Mouse (Mus musculus) retina, embryonic 14.5 days (tissue): ENCODE results near the gene Gltp.
A peak's percentile ranks its signal among the peaks of the same experiment; 100 is the strongest.

Experiments used
- DNase-seq: peaks from one replicate; pipeline ENCODE4 v3.0.0-alpha.2; 2015; ENCODE audit warnings: low spot score

Gene Gltp

DNA sequence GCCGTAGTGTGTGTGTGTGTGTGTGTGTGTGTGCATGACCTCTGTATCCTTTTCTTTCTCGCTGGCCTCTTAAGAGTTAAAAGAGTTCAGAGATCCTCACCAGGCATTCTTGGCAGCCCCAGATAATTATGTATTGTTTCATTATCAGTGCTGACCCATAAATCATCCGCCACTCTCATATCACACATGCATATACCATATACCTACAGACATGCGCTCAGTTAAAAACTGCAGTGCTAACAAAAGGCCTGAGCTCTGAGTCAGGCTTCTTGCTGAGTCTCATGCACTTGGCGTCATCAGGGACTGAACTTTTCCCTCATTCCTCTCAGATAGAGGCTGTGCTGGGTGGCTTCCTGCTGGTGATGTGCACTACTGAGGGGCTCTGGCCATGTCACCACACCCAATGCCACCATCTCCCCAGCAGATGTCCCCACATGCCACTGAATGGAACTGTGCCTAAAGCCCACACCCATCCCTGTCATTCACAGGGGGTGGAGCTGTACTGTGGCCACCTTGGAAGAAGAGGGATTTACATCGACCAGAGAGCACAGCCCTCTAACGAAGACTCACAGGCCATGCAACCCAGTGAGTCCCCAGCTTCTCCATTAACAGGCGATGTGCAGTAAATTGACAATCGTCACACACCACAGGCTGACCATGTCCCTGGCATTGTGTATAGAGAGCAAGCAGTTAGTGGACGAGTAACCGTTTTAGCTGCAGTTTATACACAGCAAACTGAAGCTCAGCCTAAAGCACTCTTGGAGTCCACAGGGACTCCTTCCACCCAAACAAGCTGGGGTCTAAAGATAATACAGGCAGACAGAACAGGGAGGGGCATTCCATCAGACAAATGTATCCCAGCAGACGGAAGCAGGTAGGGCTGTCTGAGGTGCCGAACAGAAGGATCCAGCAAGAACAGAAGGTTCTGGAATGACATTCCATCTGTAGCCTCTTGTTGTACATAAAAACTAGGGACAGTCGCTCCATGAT lies 11.9 kb upstream of the Gltp start:
- DNase-seq = peak; percentile 76

DNA sequence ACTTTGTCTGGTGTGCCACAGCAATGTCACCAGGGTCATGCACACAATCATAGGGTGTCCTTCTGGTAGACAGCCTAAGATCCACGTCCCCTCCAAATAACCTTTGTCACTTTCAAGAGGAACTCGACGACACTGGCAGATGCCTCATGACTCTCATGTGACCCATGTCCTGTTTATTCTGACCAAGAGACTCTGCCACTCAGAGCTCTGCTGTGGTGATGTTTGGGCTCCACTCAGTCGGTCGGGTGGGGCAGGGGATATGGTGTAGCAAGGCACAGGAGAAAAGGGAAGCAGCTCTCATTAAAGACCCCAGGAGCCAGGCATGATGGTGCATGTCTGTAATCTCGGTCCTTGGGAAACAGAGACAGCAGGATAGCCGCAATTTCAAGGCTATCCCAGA lies 8.2 kb upstream of the Gltp start:
- no peak for DNase-seq

DNA sequence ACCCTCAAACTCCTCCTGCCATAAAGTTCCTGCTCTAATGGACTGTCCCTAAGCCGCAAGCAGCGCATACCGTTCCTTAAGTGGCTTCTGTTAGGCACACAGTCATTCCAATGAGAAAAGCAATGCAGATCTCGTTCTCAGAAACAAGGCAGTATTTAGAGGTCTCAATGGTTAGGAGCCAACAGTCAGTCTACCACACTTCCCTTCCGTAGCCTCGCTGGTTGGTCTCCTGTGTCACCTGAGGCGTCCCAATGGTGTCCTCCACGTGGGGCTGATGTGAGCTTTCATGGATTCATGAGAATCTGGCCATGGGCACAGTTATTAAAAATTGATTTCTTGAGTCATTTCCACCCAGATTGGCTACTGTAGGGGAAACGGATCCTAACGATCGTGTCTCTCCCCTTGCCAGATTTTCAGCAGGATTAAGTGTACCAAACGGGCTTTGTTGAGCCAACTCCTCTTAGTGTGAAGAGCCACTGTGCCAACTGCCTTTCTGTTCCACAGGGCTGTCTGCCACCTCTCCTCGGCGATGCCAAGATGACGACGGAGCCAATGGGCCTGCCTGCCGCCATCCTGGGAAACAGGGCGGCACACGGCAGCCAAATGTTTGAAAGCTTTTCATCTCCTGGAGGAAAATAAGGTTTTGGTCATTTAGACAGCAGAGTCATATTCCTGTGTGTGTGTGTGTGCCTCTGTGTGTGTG lies 7.4 kb upstream of the Gltp start:
- no peak for DNase-seq

DNA sequence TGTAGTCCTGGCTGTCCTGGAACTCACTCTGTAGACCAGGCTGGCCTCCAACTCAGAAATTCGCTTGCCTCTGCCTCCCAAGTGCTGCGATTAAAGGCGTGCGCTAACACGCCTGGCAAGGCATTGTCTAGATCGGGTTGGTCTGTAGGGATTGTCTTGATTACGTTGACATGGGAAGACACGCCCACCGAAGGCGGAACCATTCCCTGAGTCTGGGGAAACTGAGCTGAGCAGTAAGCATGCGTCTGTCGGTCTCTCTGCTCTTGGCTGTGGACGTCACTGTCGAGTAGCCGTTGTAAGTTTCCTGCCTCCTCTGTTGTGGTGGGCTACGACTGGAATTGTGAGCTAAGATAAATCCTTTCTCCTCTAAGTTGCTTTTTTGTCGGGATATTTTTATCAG lies 6.2 kb upstream of the Gltp start:
- DNase-seq = no peak

DNA sequence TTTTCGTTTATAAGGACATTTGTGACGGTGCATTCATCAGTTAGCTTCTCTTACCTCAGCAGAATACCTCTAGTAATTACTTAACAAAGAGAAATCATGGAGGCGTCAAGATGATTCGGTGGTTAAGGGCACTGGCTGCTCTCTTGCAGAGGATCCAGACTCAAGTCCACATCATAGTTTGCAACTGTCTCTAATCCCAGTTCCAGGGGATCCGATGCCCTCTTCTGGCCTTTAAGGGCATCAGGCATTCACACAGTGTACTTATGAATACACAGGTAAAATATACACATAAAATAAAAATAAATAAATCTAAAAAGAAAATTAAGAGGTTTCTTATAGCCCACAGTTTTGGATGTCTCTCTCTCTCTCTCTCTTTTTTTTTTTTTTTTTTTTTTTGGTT lies 5.0 kb upstream of the Gltp start:
- DNase-seq = no peak

DNA sequence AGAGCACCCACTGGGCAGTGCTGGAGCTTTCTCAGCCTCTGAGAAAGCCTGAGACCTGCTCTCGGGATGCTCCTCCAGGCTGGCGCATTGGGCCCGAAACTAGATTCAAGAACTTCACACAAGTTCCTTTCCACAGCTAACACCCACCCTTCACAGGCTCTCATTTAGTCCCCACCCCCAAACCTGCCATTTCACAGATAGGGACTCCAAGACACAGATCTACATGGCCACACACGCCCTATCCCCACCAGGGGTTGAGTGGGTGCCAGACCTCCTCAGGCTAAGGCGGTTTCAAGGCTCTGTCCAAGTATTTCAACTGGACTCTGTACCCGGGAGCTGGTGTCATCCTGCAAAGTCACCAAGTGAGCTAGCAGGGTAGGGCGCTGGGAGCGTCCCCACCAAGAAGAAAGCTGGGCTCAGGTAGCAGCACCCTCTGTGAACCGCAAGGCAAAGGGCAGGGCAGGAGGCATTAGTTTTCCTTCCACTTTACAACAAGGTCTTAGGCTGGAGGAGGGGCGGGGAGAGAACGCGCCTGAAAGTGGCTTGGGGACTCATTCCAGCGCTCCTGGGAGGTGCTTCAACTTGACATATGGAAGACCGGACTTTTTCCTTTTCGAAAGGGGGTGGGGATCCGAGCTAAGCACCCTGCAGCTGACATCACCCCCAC lies 951 bp downstream of the Gltp start:
- peak; percentile 30 for DNase-seq

DNA sequence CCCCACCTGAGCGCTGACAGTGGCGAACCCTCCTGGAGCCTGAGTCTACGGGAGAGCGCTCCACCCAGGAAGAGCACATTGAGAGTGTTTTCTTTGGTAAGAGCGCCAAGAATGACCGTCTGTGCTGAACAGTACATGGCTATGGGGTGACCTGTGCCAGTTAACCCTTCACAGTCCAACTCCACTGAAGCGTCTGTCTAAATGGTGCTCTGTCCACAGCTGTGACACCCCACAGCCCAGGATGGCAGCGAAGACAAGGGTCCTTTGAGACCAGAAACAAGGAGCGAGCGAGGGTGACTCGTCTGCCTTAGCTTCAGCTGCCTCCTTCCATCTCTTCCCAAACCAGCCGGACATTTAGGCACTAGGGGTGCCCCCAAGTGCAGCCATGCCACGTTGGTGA lies 2.1 kb downstream of the Gltp start:
- DNase-seq = no peak

DNA sequence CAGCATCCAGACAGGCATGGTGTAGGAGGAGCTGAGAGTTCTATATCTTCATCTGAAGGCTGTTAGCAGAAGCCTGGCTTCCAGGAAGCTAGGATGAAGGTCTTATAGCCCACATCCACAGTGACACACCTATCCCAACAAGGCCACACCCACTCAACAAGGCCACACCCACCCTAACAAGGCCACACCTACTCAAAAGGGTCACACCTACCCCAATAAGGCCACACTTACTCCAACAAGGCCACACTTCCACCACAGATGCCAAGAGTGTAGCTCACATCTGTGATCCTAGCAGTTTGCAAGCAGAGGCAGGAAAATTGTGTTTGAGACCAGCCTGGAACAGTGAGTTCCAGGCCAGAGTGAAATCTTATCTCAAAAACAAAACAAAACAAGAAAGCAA lies 2.9 kb downstream of the Gltp start:
- DNase-seq = no peak

DNA sequence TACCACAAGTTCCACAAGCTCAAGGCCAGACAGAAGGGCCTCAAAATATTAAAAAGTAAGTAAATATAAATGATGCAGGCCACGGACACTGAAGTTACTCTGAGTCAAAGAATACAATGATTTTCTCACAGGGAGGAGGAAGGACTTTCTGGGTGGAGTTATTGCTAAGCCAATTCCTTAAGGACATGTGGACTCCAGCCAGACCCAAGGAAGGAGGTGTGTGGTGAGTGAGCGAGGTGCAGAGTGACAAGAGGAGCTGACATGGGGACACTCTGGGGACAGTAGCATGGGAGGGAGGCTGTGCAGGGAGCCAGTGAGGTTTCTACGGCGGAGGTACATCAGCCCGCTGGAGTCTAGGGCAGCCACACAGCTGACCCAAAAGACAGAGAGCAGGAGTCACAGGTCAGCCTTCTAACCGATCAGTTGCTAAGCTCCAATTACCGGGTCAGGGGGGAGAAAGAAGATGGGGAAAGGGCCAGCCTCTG lies 4.0 kb downstream of the Gltp start:
- no peak for DNase-seq

DNA sequence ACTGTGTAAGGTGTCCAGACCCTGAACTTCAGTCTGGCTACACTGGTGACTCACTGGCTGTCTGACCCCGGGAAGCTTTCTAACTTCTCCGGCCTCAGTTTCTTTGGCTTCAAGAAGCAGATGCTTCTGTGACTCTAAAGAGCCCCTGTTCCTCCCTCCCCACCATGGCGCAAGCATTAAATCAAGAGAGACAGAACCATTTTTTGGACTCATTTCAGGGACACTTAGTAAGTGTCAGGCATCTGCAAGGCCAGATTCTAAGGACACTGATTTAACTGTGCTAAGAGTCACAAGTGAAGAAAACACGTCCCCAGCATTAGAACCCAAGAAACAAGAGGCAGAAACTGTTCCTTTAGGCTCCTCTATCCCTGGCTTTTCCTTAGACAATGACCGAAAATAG lies 4.8 kb downstream of the Gltp start:
- DNase-seq = no peak

DNA sequence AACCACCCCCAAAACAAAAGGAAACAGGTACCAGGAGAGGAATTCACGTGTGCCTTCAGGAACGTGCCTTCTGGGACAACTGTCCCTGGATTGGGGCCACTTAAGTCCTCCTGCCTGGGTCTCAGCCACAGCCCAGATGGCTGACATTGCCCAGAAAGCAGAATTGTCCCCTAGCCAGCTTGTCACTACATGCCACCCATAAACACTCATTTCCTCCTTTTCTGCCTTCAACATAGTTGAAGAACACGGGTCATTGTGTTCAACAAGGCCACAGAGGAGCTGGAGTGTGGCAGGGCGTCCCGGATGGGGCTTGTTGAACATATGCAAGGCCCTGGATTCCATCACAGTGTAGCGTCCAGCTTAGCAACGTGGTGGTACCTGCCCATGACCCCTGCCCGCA lies 9.1 kb downstream of the Gltp start:
- DNase-seq = no peak

DNA sequence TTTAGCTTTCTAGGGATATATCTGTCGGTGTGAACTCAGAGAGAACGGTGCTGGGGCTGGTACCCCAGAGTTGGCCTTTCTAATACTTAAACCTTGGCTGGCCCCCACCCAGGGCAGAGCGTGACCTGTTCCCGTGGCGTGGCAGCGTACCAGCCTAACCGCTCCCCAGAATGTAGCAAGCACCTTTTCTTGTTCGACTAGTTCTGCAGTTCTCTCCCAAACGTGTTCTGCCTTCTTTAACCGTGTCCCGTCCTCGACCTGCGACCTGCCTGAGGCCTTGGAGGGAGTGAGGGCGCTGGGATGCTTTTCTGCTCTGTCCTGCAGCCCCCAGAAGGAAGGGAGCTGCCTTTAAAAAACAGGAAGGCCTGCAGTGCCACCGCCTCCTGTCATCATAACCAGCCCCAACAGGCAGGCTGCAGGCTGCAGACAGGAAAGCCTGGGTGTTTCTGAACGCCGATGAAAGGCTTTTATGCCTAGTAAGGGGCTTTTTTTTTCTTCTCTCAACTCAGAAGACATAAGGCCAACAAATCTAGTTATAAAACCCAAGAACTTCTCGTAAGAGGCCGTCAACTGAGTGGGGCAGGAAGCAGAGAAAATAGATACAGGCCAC lies 10.0 kb downstream of the Gltp start:
- no peak for DNase-seq

DNA sequence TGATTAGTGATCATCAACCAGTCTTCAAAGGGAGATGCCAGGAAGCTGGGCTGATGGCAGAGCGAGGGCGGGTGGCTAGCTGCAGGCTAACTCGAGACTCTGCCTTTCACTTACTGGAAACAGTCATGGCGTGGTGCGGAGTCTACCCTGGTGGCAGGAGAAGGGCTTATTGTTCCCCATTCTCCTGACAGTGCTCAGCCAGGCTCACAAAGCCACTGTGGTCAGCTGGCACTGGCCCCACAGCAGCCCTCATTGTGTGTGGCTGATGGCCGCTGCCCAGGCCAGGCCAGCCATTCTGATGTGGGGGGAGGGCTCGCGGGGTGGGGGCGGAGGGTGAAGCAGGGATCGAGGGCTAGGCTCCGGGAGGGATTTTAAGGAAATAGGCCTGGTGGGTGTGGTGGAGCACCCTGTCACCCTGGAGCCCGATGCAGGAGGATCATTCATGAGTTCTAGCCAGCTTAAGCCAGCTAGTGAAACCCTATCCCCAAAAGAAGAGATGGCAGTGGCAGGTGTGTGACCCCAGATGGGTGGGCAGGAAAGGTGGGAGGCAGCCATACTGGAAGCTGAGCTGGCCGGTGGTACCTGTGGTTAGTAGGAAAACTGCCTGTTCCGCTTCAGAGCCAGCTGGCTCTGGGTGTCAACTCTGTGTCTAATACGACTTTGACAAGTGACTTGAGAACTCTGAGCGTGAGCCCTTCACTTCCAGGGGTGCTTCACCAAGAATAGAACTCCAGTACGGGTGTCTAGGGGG lies 10.8 kb downstream of the Gltp start:
- no peak for DNase-seq

DNA sequence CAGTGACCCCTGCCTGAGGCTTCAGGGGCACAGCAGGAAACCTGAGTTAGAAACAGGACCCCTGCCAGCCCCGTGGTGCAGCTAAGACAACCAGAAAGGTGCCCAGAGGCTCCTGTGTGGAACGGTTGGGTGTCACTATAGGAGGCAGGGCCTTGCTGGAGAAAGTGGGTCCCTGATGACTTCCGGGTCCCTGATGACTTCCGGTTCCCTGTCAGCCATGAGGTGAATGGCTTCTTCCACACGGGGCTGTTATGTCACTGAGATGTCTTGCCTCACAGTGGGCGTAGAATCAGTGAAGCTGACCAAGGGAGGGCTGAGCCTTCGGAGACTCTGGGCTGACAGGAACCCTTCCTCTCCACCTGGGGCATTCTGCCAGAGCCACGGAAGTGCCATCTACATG lies 16.2 kb downstream of the Gltp start:
- DNase-seq = no peak

DNA sequence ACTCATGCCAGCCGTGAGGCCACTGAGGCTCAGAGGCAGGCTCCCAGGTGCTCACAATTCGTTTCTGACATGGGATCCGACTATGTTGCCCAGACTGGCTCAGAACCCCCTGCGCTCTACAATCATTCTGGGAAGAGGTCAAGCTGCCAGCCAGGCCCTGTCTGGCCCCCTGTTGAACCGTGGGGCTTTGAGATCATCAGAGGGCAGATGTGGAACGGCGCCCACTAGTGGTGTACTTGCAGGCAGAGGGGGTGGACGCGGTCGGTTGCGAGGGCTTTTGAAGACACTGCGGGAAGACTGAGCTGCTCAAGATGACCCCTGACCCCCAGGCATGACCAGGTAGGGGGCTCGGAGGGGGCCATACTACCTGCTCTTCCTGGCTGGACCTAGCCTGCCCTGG lies 17.7 kb downstream of the Gltp start:
- DNase-seq = no peak

DNA sequence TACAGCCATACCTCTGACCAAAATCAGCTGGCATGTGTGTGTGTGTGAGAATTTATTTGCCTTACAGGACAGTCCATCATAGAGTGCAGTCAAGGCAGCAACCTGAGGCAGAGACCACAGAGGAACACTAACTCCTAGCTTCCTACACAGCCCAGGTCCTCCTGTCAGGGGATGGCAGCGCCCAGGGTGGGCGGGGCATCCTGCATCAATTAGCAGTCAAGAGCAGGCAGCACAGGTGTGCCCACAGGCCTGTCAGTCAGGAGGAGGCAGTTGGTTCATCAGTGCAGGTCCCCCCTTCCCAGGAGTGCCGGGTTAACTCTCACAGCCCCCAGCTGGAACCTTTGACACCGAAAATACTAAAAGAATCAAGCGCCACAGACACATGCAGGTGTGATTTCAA lies 21.8 kb downstream of the Gltp start:
- no peak for DNase-seq

DNA sequence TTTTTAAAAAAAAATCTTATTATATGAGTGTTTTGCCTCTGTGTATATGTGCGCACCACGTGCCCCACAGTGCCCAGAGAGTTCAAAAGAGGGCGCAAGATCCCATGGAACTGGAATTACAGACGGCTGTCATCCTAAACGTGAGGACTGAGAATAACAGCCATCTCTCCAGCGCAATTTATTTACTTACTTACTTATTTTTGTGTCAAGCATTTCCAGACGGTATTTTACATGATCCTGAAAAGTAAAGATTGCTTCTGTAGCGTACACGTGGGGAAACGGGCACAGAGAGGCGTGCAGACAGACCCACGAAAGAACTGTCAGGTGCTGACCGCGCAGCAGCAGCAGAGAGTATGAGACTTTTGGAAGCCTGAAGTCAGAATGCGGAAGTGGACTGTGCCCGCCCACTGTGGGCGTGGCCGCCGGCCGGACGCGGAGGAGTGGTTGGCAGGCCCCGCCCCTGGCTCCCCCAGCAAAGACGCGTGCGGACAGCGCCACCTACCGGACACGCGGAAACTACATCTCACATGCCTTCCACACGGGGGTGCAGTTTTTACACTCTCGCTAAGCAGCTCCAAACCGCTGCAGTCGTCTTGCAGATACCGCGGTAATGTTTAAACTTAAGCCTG lies 23.4 kb downstream of the Gltp start:
- peak; percentile 100 for DNase-seq

DNA sequence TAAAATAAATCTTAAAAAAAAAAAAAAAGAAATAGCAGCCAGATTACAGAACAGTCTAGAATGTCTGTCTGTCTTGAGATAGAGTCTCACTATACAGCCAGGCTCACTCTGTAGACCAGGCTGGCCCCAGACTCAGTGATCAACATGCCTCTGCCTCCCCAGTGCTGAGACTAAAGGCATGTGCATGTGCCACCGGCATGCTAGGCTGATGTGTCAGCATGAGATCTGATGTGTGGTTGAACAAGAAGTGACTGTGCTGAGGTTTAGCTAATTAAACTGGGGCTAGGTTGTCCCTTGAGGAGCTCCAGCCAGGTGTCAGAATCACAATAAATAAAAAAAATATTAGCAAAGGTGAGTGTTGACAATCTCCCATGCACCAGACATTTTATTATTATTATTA lies 24.1 kb downstream of the Gltp start:
- no peak for DNase-seq

DNA sequence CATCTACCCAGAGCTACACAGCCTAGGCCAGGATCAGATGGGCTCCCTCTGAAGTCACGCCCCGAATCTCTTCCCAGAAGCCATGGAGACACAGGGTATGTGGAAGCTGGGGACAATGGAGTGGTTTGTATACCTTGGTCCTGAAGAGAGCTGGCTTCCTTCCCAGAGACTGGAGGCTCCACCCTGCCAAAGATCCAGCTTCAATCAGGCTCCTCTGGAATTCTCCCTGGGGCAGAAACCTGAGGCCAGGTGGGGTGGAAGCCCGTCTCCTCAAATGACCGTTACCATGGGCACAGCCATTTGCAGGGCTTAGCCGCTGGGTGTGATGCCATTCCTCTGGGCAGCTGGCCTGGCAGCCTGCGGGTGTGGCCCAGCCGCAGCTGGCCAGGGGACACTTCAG lies 26.0 kb downstream of the Gltp start:
- DNase-seq = no peak

DNA sequence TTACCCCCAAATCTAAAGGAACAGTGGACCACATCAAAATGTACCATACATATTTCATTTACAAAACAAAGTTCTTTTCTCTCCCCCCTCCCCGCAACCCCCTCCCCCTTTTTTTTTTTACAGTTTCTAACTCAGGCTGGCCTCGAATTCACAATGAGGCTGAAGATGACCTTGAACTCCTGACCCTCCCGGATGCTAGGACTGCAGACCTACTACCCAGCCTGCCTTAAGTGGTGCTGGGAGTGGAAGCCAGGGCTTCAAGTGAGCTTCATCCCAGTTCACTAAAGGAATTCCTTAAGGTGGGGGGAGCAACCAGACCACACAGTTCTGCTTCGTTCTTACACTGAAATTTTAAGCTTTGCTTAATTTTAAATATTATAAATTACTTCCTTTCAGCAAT lies 26.6 kb downstream of the Gltp start:
- no peak for DNase-seq

DNA sequence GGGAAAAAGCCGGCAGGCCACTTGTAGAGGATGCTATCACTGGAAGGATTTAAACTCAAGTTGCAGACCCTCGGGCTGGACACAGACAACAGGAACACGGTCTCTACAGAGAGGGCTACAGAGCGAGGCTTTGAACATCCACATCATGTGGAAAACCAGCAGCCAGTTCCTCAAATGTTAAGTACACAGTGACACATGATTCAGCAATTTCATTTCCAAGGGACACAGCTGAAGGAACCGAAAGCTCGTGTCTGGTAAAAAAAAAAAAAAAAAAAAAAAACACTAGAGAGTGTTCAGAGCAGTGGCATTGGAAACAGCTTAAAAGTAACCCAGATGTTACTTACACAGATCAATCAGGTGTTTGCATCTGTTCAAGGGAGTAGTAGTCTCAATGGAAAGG lies 29.8 kb downstream of the Gltp start:
- no peak for DNase-seq
